Mouse (Mus musculus) urinary bladder, adult 18-20 months (tissue): ENCODE measurements at regions not wholly inside any gene's neighbourhood (a gene's known extent, or its start where the extent isn't known, plus 50 kb on each side); places are given as distances from the start of the nearest gene placed in this dataset.

Experiments used
- DNase-seq, 2 experiments: peaks; one replicate each; pipeline ENCODE4 v3.0.0; 2022; ENCODE audit warnings: low spot score in 2 of 2, mixed read lengths in 2 of 2

- no peak for DNase-seq
Measured at GRCm38 (mm10) chr12:107230097-107230496, 258.3 kb upstream of the 3110018I06Rik start.

GRCm38 (mm10) chr12:107231629-107232028 is 256.8 kb upstream of the 3110018I06Rik start:
- no peak for DNase-seq

- peak; percentile 20 to 33 for DNase-seq
Measured at GRCm38 (mm10) chr12:107250747-107251470, 237.5 kb upstream of the 3110018I06Rik start.

GRCm38 (mm10) chr12:107251981-107252380 is 236.5 kb upstream of the 3110018I06Rik start:
- no peak for DNase-seq

GRCm38 (mm10) chr12:107262076-107262475 is 226.4 kb upstream of the 3110018I06Rik start:
- DNase-seq = no peak

- no peak for DNase-seq
Measured at GRCm38 (mm10) chr12:107262516-107262915, 225.9 kb upstream of the 3110018I06Rik start.

GRCm38 (mm10) chr12:107266696-107267095 is 221.7 kb upstream of the 3110018I06Rik start:
- no peak for DNase-seq

GRCm38 (mm10) chr12:107285622-107286021 is 202.8 kb upstream of the 3110018I06Rik start:
- DNase-seq = no peak

GRCm38 (mm10) chr12:107291377-107291776 is 197.1 kb upstream of the 3110018I06Rik start:
- DNase-seq = no peak

GRCm38 (mm10) chr12:107307094-107307740 is 181.2 kb upstream of the 3110018I06Rik start:
- DNase-seq = no peak

- no peak for DNase-seq
Measured at GRCm38 (mm10) chr12:107315446-107315845, 173.0 kb upstream of the 3110018I06Rik start.

- DNase-seq = no peak
Measured at GRCm38 (mm10) chr12:107322861-107323260, 165.6 kb upstream of the 3110018I06Rik start.

GRCm38 (mm10) chr12:107326101-107326500 is 162.3 kb upstream of the 3110018I06Rik start:
- no peak for DNase-seq

GRCm38 (mm10) chr12:107327107-107327770 is 161.2 kb upstream of the 3110018I06Rik start:
- DNase-seq = no peak

- DNase-seq = no peak
Measured at GRCm38 (mm10) chr12:107328986-107329385, 159.4 kb upstream of the 3110018I06Rik start.

- DNase-seq = no peak
Measured at GRCm38 (mm10) chr12:107334366-107334765, 154.1 kb upstream of the 3110018I06Rik start.

GRCm38 (mm10) chr12:107335106-107335505 is 153.3 kb upstream of the 3110018I06Rik start:
- DNase-seq = no peak

- no peak for DNase-seq
Measured at GRCm38 (mm10) chr12:107338758-107339157, 149.7 kb upstream of the 3110018I06Rik start.

- DNase-seq = no peak
Measured at GRCm38 (mm10) chr12:107356211-107356610, 132.2 kb upstream of the 3110018I06Rik start.

- no peak for DNase-seq
Measured at GRCm38 (mm10) chr12:107356974-107357373, 131.5 kb upstream of the 3110018I06Rik start.

- DNase-seq = no peak
Measured at GRCm38 (mm10) chr12:107360511-107360910, 127.9 kb upstream of the 3110018I06Rik start.

- DNase-seq = no peak
Measured at GRCm38 (mm10) chr12:107361606-107362005, 126.8 kb upstream of the 3110018I06Rik start.

GRCm38 (mm10) chr12:107362120-107362519 is 126.3 kb upstream of the 3110018I06Rik start:
- DNase-seq = no peak
